Mouse (Mus musculus): ENCODE data around the gene Hbq1b.
"Not testable (repeated sequence)": the region's sequence is repeated elsewhere in the genome, so short reads cannot be mapped to it uniquely, and the experiment has no call there.

Hbq1b gene

GRCm38 (mm10) chr11:32267964-32268363, 18.8 kb upstream of the Hbq1b start:
- DNase-seq (ENCODE audit: low spot score in 2 of 2), result no peak

- no peak for DNase-seq (ENCODE audit: low spot score in 2 of 2)
Observed at GRCm38 (mm10) chr11:32268952-32269351, 17.8 kb upstream of the Hbq1b start.

GRCm38 (mm10) chr11:32271178-32271577, 15.6 kb upstream of the Hbq1b start:
- DNase-seq (ENCODE audit: low spot score in 2 of 2), result no peak

GRCm38 (mm10) chr11:32276347-32276746, 10.4 kb upstream of the Hbq1b start, which contains the start of gene Hba-x:
Gene Hba-x, plus strand, starts transcription at chr11:32276400.
- no peak for DNase-seq (ENCODE audit: low spot score in 2 of 2)

- no peak for DNase-seq (ENCODE audit: low spot score in 2 of 2)
Observed at GRCm38 (mm10) chr11:32277736-32278457, 8.9 kb upstream of the Hbq1b start.

GRCm38 (mm10) chr11:32278458-32278957, 8.3 kb upstream of the Hbq1b start:
- no peak for DNase-seq (ENCODE audit: low spot score in 2 of 2)

- DNase-seq (ENCODE audit: low spot score in 2 of 2), result no peak
Observed at GRCm38 (mm10) chr11:32280646-32281045, 6.1 kb upstream of the Hbq1b start.

- no peak for DNase-seq (ENCODE audit: low spot score in 2 of 2)
Observed at GRCm38 (mm10) chr11:32281416-32282144, 5.2 kb upstream of the Hbq1b start.

GRCm38 (mm10) chr11:32283091-32283777, 3.5 kb upstream of the Hbq1b start, which contains the start of gene Hba-a1:
Gene Hba-a1, plus strand, starts transcription at chr11:32283511.
- DNase-seq (ENCODE audit: low spot score in 2 of 2), result not testable (repeated sequence)

- not testable (repeated sequence) for DNase-seq (ENCODE audit: low spot score in 2 of 2)
Observed at GRCm38 (mm10) chr11:32284582-32284981, 2.2 kb upstream of the Hbq1b start.

- no peak for DNase-seq (ENCODE audit: low spot score in 2 of 2)
Observed at GRCm38 (mm10) chr11:32285031-32285775, 1.6 kb upstream of the Hbq1b start.

GRCm38 (mm10) chr11:32285887-32286286, 878 bp upstream of the Hbq1b start:
- not testable (repeated sequence) for DNase-seq (ENCODE audit: low spot score in 2 of 2)

- DNase-seq (ENCODE audit: low spot score in 2 of 2), result no peak
Observed at GRCm38 (mm10) chr11:32287493-32287825, 694 bp downstream of the Hbq1b start.

- DNase-seq (ENCODE audit: low spot score in 2 of 2), result not testable (repeated sequence)
Observed at GRCm38 (mm10) chr11:32292819-32293218, 6.1 kb downstream of the Hbq1b start.

- DNase-seq (ENCODE audit: low spot score in 2 of 2), result not testable (repeated sequence)
Observed at GRCm38 (mm10) chr11:32293479-32293878, 6.7 kb downstream of the Hbq1b start.

GRCm38 (mm10) chr11:32296203-32296602, 9.4 kb downstream of the Hbq1b start, which contains the start of gene Hba-a2:
Gene Hba-a2, plus strand, starts transcription at chr11:32296489.
- DNase-seq (ENCODE audit: low spot score in 2 of 2), result not testable (repeated sequence)

GRCm38 (mm10) chr11:32297417-32297816, 10.7 kb downstream of the Hbq1b start:
- not testable (repeated sequence) for DNase-seq (ENCODE audit: low spot score in 2 of 2)

- DNase-seq (ENCODE audit: low spot score in 2 of 2), result no peak
Observed at GRCm38 (mm10) chr11:32297866-32298531, 11.2 kb downstream of the Hbq1b start.

GRCm38 (mm10) chr11:32298532-32298918, 11.8 kb downstream of the Hbq1b start:
- no peak for DNase-seq (ENCODE audit: low spot score in 2 of 2)

GRCm38 (mm10) chr11:32299865-32300264, 13.1 kb downstream of the Hbq1b start, which contains the start of gene Hbq1a:
Gene Hbq1a, plus strand, starts transcription at chr11:32300069.
- peak in 1 of 2 experiments; percentile 32 for DNase-seq (ENCODE audit: low spot score in 2 of 2)
